29 mouse cellular contexts compared by ENCODE assay signal in the genomic region with DNA sequence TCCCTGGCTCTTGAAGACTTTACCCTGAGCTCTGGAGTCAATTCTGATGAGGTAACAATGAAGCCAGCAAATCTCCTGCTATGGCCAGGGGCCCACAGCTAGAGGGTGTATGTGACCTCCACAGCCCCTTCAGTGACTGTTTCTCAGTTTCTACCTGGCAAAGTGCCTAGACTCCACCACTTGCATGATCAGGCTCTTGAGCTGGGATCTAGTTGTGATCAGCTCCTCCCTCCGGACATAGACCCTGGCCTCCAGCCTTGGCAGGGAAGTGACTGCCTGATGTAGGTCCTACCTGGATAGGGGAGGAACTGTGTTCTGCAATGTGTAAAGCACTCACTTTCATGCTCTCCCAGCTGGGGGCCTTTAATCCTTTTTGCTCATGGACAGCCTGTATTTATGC. TPM values are rescaled to one million over a fixed set of nuclear protein-coding genes. Genes with fewer than 3 reads are reported as not detected.
A peak's percentile ranks its signal among the peaks of the same experiment; 100 is the strongest.
DNase-seq lines count a peak whose midpoint lies in the region; ATAC-seq and TF ChIP-seq lines count a peak whose summit lies in the region.
"Had no signal": no experiment of that assay in that cellular context is flagged by ENCODE, and none has a peak within 500 bp of the region (broad histone marks: within the 10 kb centered on the region; RNA-seq: fewer than 3 reads in every experiment).

No protein-coding gene starts in this region.

- 28% methylated on average over 1 of the region's 1 CpGs for WGBS in heart, embryonic 16.5 days
- 63% methylated on average over 1 of the region's 1 CpGs for WGBS in lung, embryonic 14.5 days
- WGBS in lung, adult 2 months = 50% methylated on average over 1 of the region's 1 CpGs

- H3K27ac ChIP-seq in heart, embryonic 16.5 days (ENCODE audit: low read length) = peak overlapping the region; percentile 49; the same call in 1 of the 2 replicates
- H3K27ac ChIP-seq in lung, embryonic 14.5 days (ENCODE audit: low read depth) = no peak overlapping the region
- H3K27ac ChIP-seq: forebrain, embryonic 12.5 days; hindbrain, embryonic 10.5 days; hindbrain, postnatal 0 days; limb, embryonic 12.5 days; liver, embryonic 12.5 days; stomach, embryonic 15.5 days had no signal

- H3K9ac ChIP-seq in heart, embryonic 16.5 days (ENCODE audit: low read length) = no peak overlapping the region
- H3K9ac ChIP-seq in lung, embryonic 14.5 days = no peak overlapping the region
- H3K9ac ChIP-seq: forebrain, embryonic 12.5 days; limb, embryonic 12.5 days; liver, embryonic 12.5 days; stomach, embryonic 15.5 days had no signal

- intact Hi-C loops in heart, postnatal 36 days (cut with DNase I) = no loop called here

- H3K4me2 ChIP-seq in heart, embryonic 16.5 days (ENCODE audit: low read depth, low read length) = no peak overlapping the region
- no peak overlapping the region for H3K4me2 ChIP-seq in lung, embryonic 14.5 days
- H3K4me2 ChIP-seq: forebrain, embryonic 12.5 days; limb, embryonic 12.5 days; liver, embryonic 12.5 days; stomach, embryonic 15.5 days had no signal

- DNase-seq in heart, postnatal 36 days = no peak
- peak; percentile 49 for DNase-seq in lung, embryonic 14.5 days
- no peak for DNase-seq in lung, adult 2 months
- peak; percentile 10 for DNase-seq in brain, embryonic 14.5 days (ENCODE audit: low read depth)
- DNase-seq in kidney, postnatal 36 days = peak; percentile 55 to 65
- DNase-seq in natural killer cell, adult 2 months (ENCODE audit: low spot score in 2 of 2) = no peak
- DNase-seq: adrenal gland, postnatal 10 days; cerebellum, adult 11 months; cerebellum, postnatal 25 days; embryo, embryonic 11 days; gastrocnemius, postnatal 10 days; heart, adult 11 months; layer of hippocampus, adult 9-11 months; lung, postnatal 36 days; right cerebral cortex, postnatal 25 days; thymus, adult 18-20 months; thymus, postnatal 4 days had no signal

- peaks cover 19% of the 10 kb centered on the region for H3K4me1 ChIP-seq in heart, embryonic 16.5 days (ENCODE audit: control insufficient read depth, insufficient read depth, low read length)
- H3K4me1 ChIP-seq in lung, embryonic 14.5 days (ENCODE audit: insufficient read depth) = no peaks in the 10 kb centered on the region
- no peaks in the 10 kb centered on the region for H3K4me1 ChIP-seq in lung, adult 2 months (ENCODE audit: control insufficient read depth, insufficient read depth, low read length)
- H3K4me1 ChIP-seq: forebrain, embryonic 12.5 days; limb, embryonic 12.5 days had no signal

- H3K9me3 ChIP-seq in heart, embryonic 16.5 days (replicated peaks; ENCODE audit: control insufficient read depth, low read length) = no peaks in the 10 kb centered on the region
- H3K9me3 ChIP-seq in lung, embryonic 14.5 days (ENCODE audit: low read depth, low read length) = no peaks in the 10 kb centered on the region
- H3K9me3 ChIP-seq: forebrain, embryonic 12.5 days; hindbrain, embryonic 10.5 days; limb, embryonic 12.5 days; liver, embryonic 12.5 days; stomach, embryonic 15.5 days had no signal

- no peaks in the 10 kb centered on the region for H3K36me3 ChIP-seq in heart, embryonic 16.5 days (ENCODE audit: control insufficient read depth, insufficient read depth)
- no peaks in the 10 kb centered on the region for H3K36me3 ChIP-seq in lung, embryonic 14.5 days (ENCODE audit: insufficient read depth)
- H3K36me3 ChIP-seq: forebrain, embryonic 12.5 days; hindbrain, embryonic 10.5 days; limb, embryonic 12.5 days; liver, embryonic 12.5 days; stomach, embryonic 15.5 days had no signal

- no peak for TF ChIP-seq POLR2A in lung, adult 2 months (IDR thresholded peaks at IDR 0.05; ENCODE audit: borderline replicate concordance, extremely low read depth, low read depth, low read length)
- TF ChIP-seq POLR2A in brain, embryonic 14.5 days (IDR thresholded peaks at IDR 0.05; ENCODE audit: borderline replicate concordance, extremely low read depth, insufficient read depth, insufficient read length, poor library complexity, severe bottlenecking) = no peak

- H3K4me3 ChIP-seq in heart, embryonic 16.5 days (ENCODE audit: low read length) = no peak overlapping the region
- H3K4me3 ChIP-seq in lung, embryonic 14.5 days (ENCODE audit: low read depth, low read length) = no peak overlapping the region
- H3K4me3 ChIP-seq in lung, adult 2 months (replicated peaks; ENCODE audit: extremely low read depth, low read depth, low read length) = no peak overlapping the region
- H3K4me3 ChIP-seq: forebrain, embryonic 12.5 days; hindbrain, embryonic 10.5 days; limb, embryonic 12.5 days; liver, embryonic 12.5 days; stomach, embryonic 15.5 days had no signal

- H3K27me3 ChIP-seq in heart, embryonic 16.5 days (ENCODE audit: control insufficient read depth, insufficient read depth, low read length) = no peaks in the 10 kb centered on the region
- H3K27me3 ChIP-seq in lung, embryonic 14.5 days (ENCODE audit: insufficient read depth, low read length) = no peaks in the 10 kb centered on the region
- H3K27me3 ChIP-seq: forebrain, embryonic 12.5 days; limb, embryonic 12.5 days; Patski; stomach, embryonic 15.5 days had no signal

- no peak for ATAC-seq in heart, embryonic 16.5 days (replicated peaks; ENCODE audit: extremely low read depth, insufficient read depth, low FRiP score)
- ATAC-seq in lung, embryonic 14.5 days (ENCODE audit: insufficient read depth) = no peak
- ATAC-seq: hindbrain, postnatal 0 days; intestine, postnatal 0 days; liver, embryonic 12.5 days; midbrain, embryonic 16.5 days; Patski had no signal

- TF ChIP-seq CTCF in lung, embryonic 14.5 days (IDR thresholded peaks at IDR 0.05; ENCODE audit: low read depth) = 0 out of 2 replicates have a peak, but pooled peaks have one; percentile 4
- no peak for TF ChIP-seq CTCF in lung, adult 2 months (IDR thresholded peaks at IDR 0.05; ENCODE audit: insufficient read depth, low read length)
- TF ChIP-seq CTCF in brain, embryonic 14.5 days (IDR thresholded peaks at IDR 0.05; ENCODE audit: borderline replicate concordance, extremely low read depth, insufficient read depth, insufficient read length) = no peak

RNA-seq across cellular contexts. Expression of a gene that starts 5.2 kb away (rescaled TPM):
- polyA plus RNA-seq in heart, embryonic 16.5 days (2015; fragmentation: Nextera tagmentation; extraction: Ambion mirVana) = 0.14 and 0.18 TPM in 2 replicates
- not detected for total RNA-seq in heart, postnatal 36 days (2021)
- 0.18 and 0.32 TPM in 2 replicates for polyA plus RNA-seq in lung, embryonic 14.5 days (2014; fragmentation: Nextera tagmentation; extraction: Ambion mirVana)
- 0.03 and 0.04 TPM in 2 replicates for polyA plus RNA-seq in lung, adult 2 months (2012; rRNA removed)
- polyA plus RNA-seq in brain, embryonic 14.5 days (2012; rRNA removed) = 0.01 and 0.05 TPM in 2 replicates
- total RNA-seq: gastrocnemius, postnatal 10 days; hindbrain, postnatal 0 days; left cerebral cortex, adult 8-10 months; neutrophil, adult 5-6 weeks had no signal

RNA-seq across cellular contexts. Expression of a gene that starts 29.8 kb away (rescaled TPM):
- 0.31 and 1.1 TPM in 2 replicates for polyA plus RNA-seq in heart, embryonic 16.5 days (2015; fragmentation: Nextera tagmentation; extraction: Ambion mirVana)
- total RNA-seq in heart, postnatal 36 days (2021) = not detected
- polyA plus RNA-seq in lung, embryonic 14.5 days (2014; fragmentation: Nextera tagmentation; extraction: Ambion mirVana) = 0.09 TPM in 1 of 2 replicates, not detected in the other
- polyA plus RNA-seq in lung, adult 2 months (2012; rRNA removed) = 1.8 and 53.0 TPM in 2 replicates
- polyA plus RNA-seq in brain, embryonic 14.5 days (2012; rRNA removed) = 0.89 and 2.5 TPM in 2 replicates
- total RNA-seq: neutrophil, adult 5-6 weeks had no signal

Comparison
In these comparisons a context has a peak if more than half of its experiments do, and no peak if none do; other contexts are left out.
1. DNase-seq: peak in lung, embryonic 14.5 days (single experiment), brain, embryonic 14.5 days (single experiment) and kidney, postnatal 36 days (2 of 2); none in heart, postnatal 36 days (0 of 2), lung, adult 2 months (single experiment) and natural killer cell, adult 2 months (0 of 2).